Mouse (Mus musculus) heart, adult 2 months (tissue): ENCODE measurements around the gene Ceacam15. TPM values are rescaled to one million over a fixed set of nuclear protein-coding genes. Genes with fewer than 3 reads are reported as not detected.
"Not testable (repeated sequence)": the region's sequence is repeated elsewhere in the genome, so short reads cannot be mapped to it uniquely, and the experiment has no call there.

Source experiments
- DNase-seq, 2 experiments: peaks; one replicate each; pipeline ENCODE4 v3.0.0; 2021
- H3K27ac ChIP-seq: fragments of 200-600 bp; 2 replicates; pipeline ENCODE4 v1.8.1; 2022
- H3K27me3 ChIP-seq: fragments of 200-500 bp; 2 replicates; pipeline ENCODE4 v1.6.1; 2012; ENCODE audit warnings: mild to moderate bottlenecking, low read length, inconsistent platforms, mixed read lengths; ENCODE audit not compliant: control insufficient read depth, insufficient read depth
- H3K36me3 ChIP-seq: fragments of 200-500 bp; 2 replicates; pipeline ENCODE4 v1.6.1; 2012; ENCODE audit warnings: low read length, inconsistent platforms; ENCODE audit not compliant: control insufficient read depth, insufficient read depth
- H3K4me1 ChIP-seq: fragments of 200-500 bp; 2 replicates; pipeline ENCODE4 v1.6.1; 2011; ENCODE audit warnings: low read length; ENCODE audit not compliant: control insufficient read depth, insufficient read depth
- H3K4me3 ChIP-seq: fragments of 200-600 bp; 2 replicates; pipeline ENCODE4 v1.8.1; 2022
- H3K79me2 ChIP-seq: fragments of 200-500 bp; replicated peaks from 2 replicates; pipeline ENCODE4 v1.6.1; 2012; ENCODE audit warnings: mild to moderate bottlenecking, inconsistent platforms, low read length, moderate library complexity, mixed read lengths; ENCODE audit not compliant: control insufficient read depth, insufficient read depth
- H3K9ac ChIP-seq: fragments of 200-500 bp; 2 replicates; pipeline ENCODE4 v1.6.1; 2012; ENCODE audit warnings: low read depth, mild to moderate bottlenecking, control low read depth, inconsistent platforms, low read length, mixed read lengths
- CTCF ChIP-seq: fragments of 200-600 bp; IDR thresholded peaks from 2 replicates; pipeline ENCODE4 v1.8.1; 2022; ENCODE audit warnings: antibody characterized with exemption, mild to moderate bottlenecking, moderate library complexity
- EP300 ChIP-seq: fragments of 200-500 bp; IDR thresholded peaks from 2 replicates; pipeline ENCODE4 v1.6.1; 2011; ENCODE audit warnings: low read depth, low read length, control low read depth; ENCODE audit not compliant: insufficient read depth
- POLR2A ChIP-seq: fragments of 200-500 bp; IDR thresholded peaks from 2 replicates; pipeline ENCODE4 v1.6.1; 2011; ENCODE audit warnings: mild to moderate bottlenecking, low read depth, low read length, control low read depth; ENCODE audit not compliant: insufficient read depth
- WGBS: fragments of 180-500 bp; shearing (Covaris S2); methylation state at CpG from one replicate; pipeline ENCODE4 v1.1.7; 2018; 5-methylcytosine and 5-hydroxymethylcytosine counted together
- intact Hi-C: fragments of 180-260 bp; cut with DNase I; formaldehyde crosslinking; loops from one replicate; pipeline ENCODE4 v1.15.1; 2025
- polyA plus RNA-seq: library from polyadenylated mRNA; depleted of rRNA; stranded (reverse); fragments of >200 nt; gene quantifications from 2 replicates; pipeline ENCODE4 v1.2.3, GENCODE M21; 2012
- total RNA-seq, 2 experiments: library from RNA; stranded (reverse); gene quantifications; 2 replicates each; pipeline ENCODE4 v1.2.3; 2021

Gene Ceacam15
- total and polyA plus RNA-seq, 3 experiments = 0.14 TPM; not detected in 2

DNA sequence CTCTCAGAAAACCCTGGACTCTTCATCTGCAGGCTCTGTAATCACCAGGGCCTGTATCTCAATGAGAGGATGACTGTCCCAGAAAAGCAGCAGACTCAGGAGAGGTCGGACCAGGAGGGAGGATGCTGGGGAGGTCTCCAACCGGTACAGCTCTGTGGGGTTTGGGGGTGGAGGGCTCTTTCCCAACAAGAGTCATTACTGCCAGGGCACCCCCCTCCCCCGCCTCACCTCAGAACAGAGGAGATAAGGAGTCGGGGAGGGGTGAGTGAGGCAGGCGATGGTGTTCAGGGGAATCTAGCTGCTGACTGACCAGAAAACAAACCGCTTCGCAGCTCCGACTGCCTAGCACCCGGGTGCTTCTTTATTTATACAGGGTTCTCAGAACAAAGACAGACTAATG, 32.7 kb upstream of the Ceacam15 start:
- H3K27ac ChIP-seq = no peak overlapping the region
- intact Hi-C loops = no loop called here
- 56% methylated on average over 9 of the region's 9 CpGs for WGBS
- no peaks in the 10 kb centered on the region for H3K36me3 ChIP-seq
- H3K9ac ChIP-seq = no peak overlapping the region
- DNase-seq = no peak
- TF ChIP-seq POLR2A = no peak
- TF ChIP-seq CTCF = no peak
- TF ChIP-seq EP300 = no peak
- no peaks in the 10 kb centered on the region for H3K79me2 ChIP-seq
- H3K4me1 ChIP-seq = no peaks in the 10 kb centered on the region
- no peak overlapping the region for H3K4me3 ChIP-seq
- no peaks in the 10 kb centered on the region for H3K27me3 ChIP-seq

DNA sequence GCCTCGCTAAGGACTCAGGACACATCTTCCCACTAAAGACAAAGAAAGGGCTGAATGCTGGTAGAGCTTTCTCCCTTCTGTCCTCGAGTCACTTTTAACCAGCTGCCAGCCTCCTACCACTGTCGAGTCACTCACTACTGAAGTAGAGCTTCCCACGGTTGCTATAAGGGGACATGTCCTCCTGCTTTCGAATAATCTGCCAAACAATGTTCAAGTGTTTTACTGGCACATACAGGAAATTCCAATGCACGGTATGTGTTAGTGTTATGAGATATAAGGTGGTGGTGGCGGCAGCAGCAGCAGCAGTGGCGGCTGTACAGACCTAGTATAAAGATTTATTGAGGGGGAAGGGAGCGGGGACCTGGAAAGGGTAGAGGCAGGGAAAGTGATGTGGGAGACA, 30.9 kb upstream of the Ceacam15 start:
- Histone ChIP-seq H3K79me2 (no peaks in the 10 kb centered on the region), H3K4me1 (no peaks in the 10 kb centered on the region), H3K36me3 (no peaks in the 10 kb centered on the region), H3K27ac (no peak overlapping the region), H3K27me3 (no peaks in the 10 kb centered on the region), H3K4me3 (no peak overlapping the region), H3K9ac (no peak overlapping the region)
- WGBS = 21% methylated on average over 9 of the region's 9 CpGs
- intact Hi-C loops = no loop called here
- no peak for TF ChIP-seq EP300
- no peak for DNase-seq

DNA sequence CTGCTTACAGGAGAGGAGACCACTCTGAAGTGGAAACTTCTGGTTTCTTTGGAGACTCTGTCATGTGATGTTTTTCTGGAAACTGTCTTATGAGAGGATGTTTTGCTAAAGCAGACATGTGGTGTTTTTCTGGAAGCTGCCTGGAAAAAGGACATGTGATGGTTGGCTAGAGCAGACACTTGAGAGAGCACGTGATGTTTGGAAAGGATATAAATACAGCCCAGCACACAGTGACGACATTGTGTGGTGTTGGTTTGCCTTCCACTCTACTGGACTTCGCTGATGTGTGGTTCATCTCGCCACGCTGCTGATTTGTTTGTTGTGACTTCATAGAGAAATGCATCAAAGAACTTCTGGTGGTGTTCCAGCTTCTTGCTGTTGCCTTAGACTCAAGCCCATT, 25.1 kb upstream of the Ceacam15 start:
- Histone ChIP-seq H3K4me1 (peaks cover 3% of the 10 kb centered on the region; the same call in 1 of the 2 replicates), H3K36me3 (no peaks in the 10 kb centered on the region), H3K27ac (no peak overlapping the region), H3K27me3 (no peaks in the 10 kb centered on the region), H3K4me3 (no peak overlapping the region), H3K79me2 (no peaks in the 10 kb centered on the region), H3K9ac (no peak overlapping the region)
- DNase-seq = no peak
- 0 out of 2 replicates have a peak, but pooled peaks have one; percentile 42 for TF ChIP-seq POLR2A
- no peak for TF ChIP-seq CTCF
- 25% methylated on average over 5 of the region's 5 CpGs for WGBS
- intact Hi-C loops = loop anchor here (2.0 kb wide), 1 partner anchor 28 kb away; no protein-coding TSS in a partner anchor

DNA sequence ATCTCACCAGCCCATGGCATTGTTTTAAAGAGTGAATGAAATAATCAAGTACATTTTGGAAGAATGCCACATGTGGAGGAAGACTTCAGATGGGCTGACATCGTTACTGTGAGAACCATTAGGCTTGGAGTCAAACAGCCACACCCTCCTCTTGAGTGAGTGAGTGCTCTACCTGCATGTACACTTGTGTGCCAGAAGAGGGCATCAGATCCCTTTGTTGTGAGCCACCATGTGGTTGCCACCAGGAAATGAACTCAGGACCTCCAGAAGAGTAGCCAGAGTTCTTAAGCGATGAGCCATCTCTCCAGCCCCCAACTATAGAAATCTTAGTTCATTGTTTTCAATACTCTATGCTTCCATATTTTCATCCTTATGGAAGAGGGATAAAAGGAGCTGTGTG, 23.5 kb upstream of the Ceacam15 start:
- no peaks in the 10 kb centered on the region for H3K36me3 ChIP-seq
- no peak overlapping the region for H3K27ac ChIP-seq
- intact Hi-C loops = no loop called here
- no peak overlapping the region for H3K9ac ChIP-seq
- peaks cover 3% of the 10 kb centered on the region; the same call in 1 of the 2 replicates for H3K4me1 ChIP-seq
- no peak for DNase-seq
- WGBS = 28% methylated on average over 2 of the region's 2 CpGs
- peak; percentile 61 for TF ChIP-seq CTCF
- no peak for TF ChIP-seq EP300
- no peaks in the 10 kb centered on the region for H3K79me2 ChIP-seq
- H3K4me3 ChIP-seq = no peak overlapping the region
- H3K27me3 ChIP-seq = no peaks in the 10 kb centered on the region

DNA sequence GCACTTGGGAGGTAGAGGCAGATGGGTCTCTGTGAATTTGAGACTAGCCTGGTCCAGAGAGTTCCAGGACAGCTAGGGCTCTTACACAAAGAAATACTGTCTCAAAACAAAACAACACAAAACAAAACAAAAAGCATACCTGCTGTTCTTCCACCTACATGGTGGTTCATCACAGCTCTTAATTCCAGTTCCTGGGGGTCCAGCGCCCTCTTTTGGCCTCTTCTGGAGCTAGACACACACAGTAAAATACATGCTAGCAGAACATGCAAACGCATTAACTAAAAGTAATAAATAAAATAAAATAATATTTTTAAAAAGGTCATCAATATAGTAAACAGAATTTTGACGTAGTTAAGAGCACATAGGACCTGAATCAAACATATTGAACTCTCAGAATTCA, 19.5 kb upstream of the Ceacam15 start:
- no peaks in the 10 kb centered on the region for H3K36me3 ChIP-seq
- H3K79me2 ChIP-seq = no peaks in the 10 kb centered on the region
- H3K27me3 ChIP-seq = no peaks in the 10 kb centered on the region
- peak; percentile 22 to 50 for DNase-seq
- TF ChIP-seq CTCF = peak; percentile 75
- TF ChIP-seq POLR2A = no peak
- H3K27ac ChIP-seq = no peak overlapping the region
- H3K9ac ChIP-seq = no peak overlapping the region
- no peaks in the 10 kb centered on the region; the same call in 1 of the 2 replicates for H3K4me1 ChIP-seq
- H3K4me3 ChIP-seq = no peak overlapping the region
- intact Hi-C loops = loop anchor here (1.0 kb wide), 1 partner anchor 65 kb away; no protein-coding TSS in a partner anchor
- 38% methylated on average over 3 of the region's 3 CpGs for WGBS

DNA sequence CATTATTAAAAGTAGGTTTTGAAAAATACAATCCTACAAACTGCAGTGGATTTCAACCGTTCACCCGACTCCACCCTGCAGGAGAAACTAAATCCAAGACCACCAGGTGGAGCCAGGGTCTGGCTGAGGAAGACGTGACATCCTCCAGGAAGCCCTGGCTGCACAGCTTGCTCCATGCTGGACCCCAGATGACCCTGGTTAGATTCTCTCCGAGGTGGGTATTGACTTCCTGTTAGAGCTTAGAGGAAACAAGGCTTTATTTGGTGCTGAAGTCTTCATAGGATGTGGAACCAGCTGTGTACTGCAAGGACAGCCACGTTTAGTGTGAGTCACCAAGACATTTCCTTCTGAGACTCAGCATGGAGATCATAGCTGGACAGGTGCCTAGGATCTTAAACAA, 13.7 kb upstream of the Ceacam15 start:
- no peak for DNase-seq
- Histone ChIP-seq H3K36me3 (no peaks in the 10 kb centered on the region), H3K4me1 (no peaks in the 10 kb centered on the region; the same call in 1 of the 2 replicates), H3K27me3 (no peaks in the 10 kb centered on the region), H3K4me3 (no peak overlapping the region), H3K79me2 (no peaks in the 10 kb centered on the region), H3K9ac (no peak overlapping the region), H3K27ac (no peak overlapping the region)
- WGBS = 37% methylated on average over 5 of the region's 5 CpGs
- intact Hi-C loops = no loop called here
- TF ChIP-seq CTCF = no peak; the same call in 1 of the 2 replicates
- no peak for TF ChIP-seq EP300
- no peak for TF ChIP-seq POLR2A

DNA sequence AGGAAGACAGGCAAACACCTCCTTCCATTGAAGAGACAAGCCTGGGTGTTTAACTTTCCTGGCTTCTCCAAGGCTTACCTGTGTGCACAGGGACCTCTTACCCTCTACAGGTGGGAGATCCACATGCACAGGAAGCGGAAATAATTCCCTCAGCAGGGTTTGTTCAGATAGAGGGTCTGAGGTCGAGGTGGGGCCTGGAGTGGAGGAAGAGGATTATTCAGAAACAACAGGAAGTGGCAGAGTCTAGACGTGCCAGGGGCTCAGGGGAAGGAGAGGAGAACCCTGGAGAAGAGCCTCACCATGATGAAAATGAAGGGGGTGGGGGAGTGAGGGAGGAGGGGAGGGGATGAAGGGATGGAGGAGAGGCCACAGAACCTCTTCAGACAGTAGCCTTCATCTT, 4.7 kb upstream of the Ceacam15 start:
- H3K79me2 ChIP-seq, H3K27me3 ChIP-seq, intact Hi-C loops, DNase-seq, H3K9ac ChIP-seq, H3K27ac ChIP-seq, H3K4me1 ChIP-seq, H3K36me3 ChIP-seq, H3K4me3 ChIP-seq: not testable (repeated sequence)
- 58% methylated on average over 3 of the region's 3 CpGs for WGBS

DNA sequence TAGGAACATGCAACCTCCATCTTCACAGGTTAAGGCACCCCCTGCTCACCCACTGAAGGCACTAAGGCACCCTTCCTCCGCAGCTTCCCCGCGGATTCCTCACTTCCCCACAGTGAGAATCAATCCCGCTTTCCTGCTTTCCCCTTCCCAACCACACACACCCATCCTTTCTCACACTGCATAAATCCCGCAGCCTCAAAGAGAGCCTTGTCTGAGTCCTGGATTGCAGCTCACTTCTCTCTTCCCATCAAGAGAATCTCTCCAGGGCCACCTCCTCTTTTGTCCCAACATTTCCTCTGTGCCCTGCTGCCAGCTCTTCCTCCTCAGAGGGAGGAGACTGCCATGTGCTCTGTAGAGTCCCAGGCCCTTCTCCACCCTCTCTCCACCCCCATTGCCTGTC, 806 bp downstream of the Ceacam15 start:
- H3K27ac ChIP-seq, H3K79me2 ChIP-seq, H3K36me3 ChIP-seq, H3K27me3 ChIP-seq, H3K9ac ChIP-seq, DNase-seq, H3K4me3 ChIP-seq, H3K4me1 ChIP-seq: not testable (repeated sequence)
- intact Hi-C loops = loop anchor here (1.0 kb wide), 1 partner anchor 49 kb away; no protein-coding TSS in a partner anchor
- WGBS = 45% methylated on average over 5 of the region's 5 CpGs
